Mouse (Mus musculus): ENCODE results near the gene Pcdh10.

- TF ChIP-seq CTCF (conservative IDR thresholded peaks at IDR 0.05; ENCODE audit: low read length) (no peak), NANOG (IDR thresholded peaks at IDR 0.05; ENCODE audit: borderline replicate concordance, low read length) (no peak), POU5F1 (IDR thresholded peaks at IDR 0.05; ENCODE audit: borderline replicate concordance, low read length) (no peak)
These were observed 22.3 kb upstream of the Pcdh10 start for GRCm38 (mm10) chr3:45355919-45356318.

Measured in E14TG2a.4 (cell line).